Mouse (Mus musculus) E14TG2a.4 (cell line): ENCODE data around the gene Usp35.

Experiments used
- H3K27me3 ChIP-seq: 2 replicates; pipeline ENCODE4 v1.6.1; 2014; ENCODE audit warnings: low read length, control low read depth; ENCODE audit not compliant: insufficient read depth
- H3K36me3 ChIP-seq: 2 replicates; pipeline ENCODE4 v1.6.1; 2014; ENCODE audit warnings: low read length, control low read depth; ENCODE audit not compliant: insufficient read depth
- H3K4me1 ChIP-seq: replicated peaks from 2 replicates; pipeline ENCODE4 v1.6.1; 2014; ENCODE audit warnings: low read depth, low read length, control low read depth
- H3K4me3 ChIP-seq: replicated peaks from 2 replicates; pipeline ENCODE4 v1.5.1; 2014; ENCODE audit warnings: mild to moderate bottlenecking, low read length
- H3K9me3 ChIP-seq: 2 replicates; pipeline ENCODE4 v1.6.1; 2014; ENCODE audit warnings: low read length, control low read depth
- CTCF ChIP-seq: conservative IDR thresholded peaks from 2 replicates; pipeline ENCODE4 v1.5.1; 2014; ENCODE audit warnings: low read length
- NANOG ChIP-seq: IDR thresholded peaks from 2 replicates; pipeline ENCODE4 v1.6.1; 2014; ENCODE audit warnings: borderline replicate concordance, low read length, mixed read lengths
- POU5F1 ChIP-seq: IDR thresholded peaks from 2 replicates; pipeline ENCODE4 v1.6.1; 2014; ENCODE audit warnings: low read length, borderline replicate concordance

Usp35 gene

GRCm38 (mm10) chr7:97350891-97351290 is 19.1 kb upstream of the Usp35 start:
- Histone ChIP-seq H3K9me3 (no peaks in the 10 kb centered on the region), H3K36me3 (no peaks in the 10 kb centered on the region), H3K4me1 (peaks cover 54% of the 10 kb centered on the region), H3K4me3 (peak overlapping the region; percentile 43; the same call in 1 of the 2 replicates), H3K27me3 (peaks cover 13% of the 10 kb centered on the region; the same call in 1 of the 2 replicates)
- TF ChIP-seq NANOG (no peak), POU5F1 (no peak), CTCF (no peak)

- Histone ChIP-seq H3K36me3 (no peaks in the 10 kb centered on the region), H3K4me3 (no peak overlapping the region), H3K27me3 (peaks cover 13% of the 10 kb centered on the region; the same call in 1 of the 2 replicates), H3K9me3 (no peaks in the 10 kb centered on the region), H3K4me1 (peaks cover 59% of the 10 kb centered on the region)
- no peak for TF ChIP-seq POU5F1
- TF ChIP-seq CTCF: no peak
- no peak for TF ChIP-seq NANOG
These were observed 17.6 kb upstream of the Usp35 start for GRCm38 (mm10) chr7:97349438-97349837.

GRCm38 (mm10) chr7:97348836-97349235 is 17.0 kb upstream of the Usp35 start:
- H3K9me3 ChIP-seq: no peaks in the 10 kb centered on the region
- no peaks in the 10 kb centered on the region for H3K36me3 ChIP-seq
- TF ChIP-seq CTCF: no peak
- TF ChIP-seq POU5F1: no peak
- no peak for TF ChIP-seq NANOG
- peaks cover 65% of the 10 kb centered on the region for H3K4me1 ChIP-seq
- peaks cover 13% of the 10 kb centered on the region; the same call in 1 of the 2 replicates for H3K27me3 ChIP-seq
- no peak overlapping the region for H3K4me3 ChIP-seq

GRCm38 (mm10) chr7:97348318-97348717 is 16.5 kb upstream of the Usp35 start:
- Histone ChIP-seq H3K27me3 (peaks cover 13% of the 10 kb centered on the region; the same call in 1 of the 2 replicates), H3K36me3 (no peaks in the 10 kb centered on the region), H3K4me3 (no peak overlapping the region), H3K9me3 (no peaks in the 10 kb centered on the region), H3K4me1 (peaks cover 70% of the 10 kb centered on the region)
- no peak for TF ChIP-seq CTCF
- TF ChIP-seq POU5F1: no peak
- no peak for TF ChIP-seq NANOG

GRCm38 (mm10) chr7:97347464-97347863 is 15.6 kb upstream of the Usp35 start:
- Histone ChIP-seq H3K36me3 (no peaks in the 10 kb centered on the region), H3K4me1 (peaks cover 74% of the 10 kb centered on the region), H3K27me3 (peaks cover 13% of the 10 kb centered on the region; the same call in 1 of the 2 replicates), H3K9me3 (no peaks in the 10 kb centered on the region), H3K4me3 (peak overlapping the region; percentile 37; the same call in 1 of the 2 replicates)
- TF ChIP-seq NANOG: no peak
- TF ChIP-seq CTCF: no peak
- TF ChIP-seq POU5F1: no peak

GRCm38 (mm10) chr7:97346822-97347166 is 15.0 kb upstream of the Usp35 start:
- TF ChIP-seq CTCF: no peak
- no peak for TF ChIP-seq POU5F1
- no peak for TF ChIP-seq NANOG
- no peaks in the 10 kb centered on the region for H3K36me3 ChIP-seq
- no peak overlapping the region for H3K4me3 ChIP-seq
- H3K27me3 ChIP-seq: peaks cover 12% of the 10 kb centered on the region; the same call in 1 of the 2 replicates
- no peaks in the 10 kb centered on the region for H3K9me3 ChIP-seq
- H3K4me1 ChIP-seq: peaks cover 78% of the 10 kb centered on the region

- peaks cover 79% of the 10 kb centered on the region for H3K4me1 ChIP-seq
- H3K36me3 ChIP-seq: no peaks in the 10 kb centered on the region
- no peaks in the 10 kb centered on the region for H3K9me3 ChIP-seq
- no peak for TF ChIP-seq CTCF
- no peak for TF ChIP-seq POU5F1
- no peak for TF ChIP-seq NANOG
- H3K27me3 ChIP-seq: peaks cover 8% of the 10 kb centered on the region; the same call in 1 of the 2 replicates
- no peak overlapping the region for H3K4me3 ChIP-seq
These were observed 14.4 kb upstream of the Usp35 start for GRCm38 (mm10) chr7:97346111-97346821.

- H3K27me3 ChIP-seq: peaks cover 3% of the 10 kb centered on the region; the same call in 1 of the 2 replicates
These were observed 13.5 kb upstream of the Usp35 start for GRCm38 (mm10) chr7:97345229-97345871.

GRCm38 (mm10) chr7:97344655-97345054 is 12.8 kb upstream of the Usp35 start:
- Histone ChIP-seq H3K4me3 (no peak overlapping the region), H3K4me1 (peaks cover 76% of the 10 kb centered on the region), H3K27me3 (peaks cover 3% of the 10 kb centered on the region; the same call in 1 of the 2 replicates), H3K36me3 (no peaks in the 10 kb centered on the region), H3K9me3 (peaks cover 4% of the 10 kb centered on the region)
- TF ChIP-seq POU5F1: no peak
- TF ChIP-seq NANOG: no peak
- no peak for TF ChIP-seq CTCF

More at GRCm38 (mm10) chr7:97345229-97345871, 13.5 kb upstream of the Usp35 start:
- TF ChIP-seq CTCF: no peak
- Histone ChIP-seq H3K4me3 (no peak overlapping the region), H3K4me1 (peaks cover 79% of the 10 kb centered on the region), H3K9me3 (no peaks in the 10 kb centered on the region; the same call in 1 of the 2 replicates), H3K36me3 (no peaks in the 10 kb centered on the region)
